Comparison of ENCODE assay signal across 18 mouse cellular contexts in the genomic region with DNA sequence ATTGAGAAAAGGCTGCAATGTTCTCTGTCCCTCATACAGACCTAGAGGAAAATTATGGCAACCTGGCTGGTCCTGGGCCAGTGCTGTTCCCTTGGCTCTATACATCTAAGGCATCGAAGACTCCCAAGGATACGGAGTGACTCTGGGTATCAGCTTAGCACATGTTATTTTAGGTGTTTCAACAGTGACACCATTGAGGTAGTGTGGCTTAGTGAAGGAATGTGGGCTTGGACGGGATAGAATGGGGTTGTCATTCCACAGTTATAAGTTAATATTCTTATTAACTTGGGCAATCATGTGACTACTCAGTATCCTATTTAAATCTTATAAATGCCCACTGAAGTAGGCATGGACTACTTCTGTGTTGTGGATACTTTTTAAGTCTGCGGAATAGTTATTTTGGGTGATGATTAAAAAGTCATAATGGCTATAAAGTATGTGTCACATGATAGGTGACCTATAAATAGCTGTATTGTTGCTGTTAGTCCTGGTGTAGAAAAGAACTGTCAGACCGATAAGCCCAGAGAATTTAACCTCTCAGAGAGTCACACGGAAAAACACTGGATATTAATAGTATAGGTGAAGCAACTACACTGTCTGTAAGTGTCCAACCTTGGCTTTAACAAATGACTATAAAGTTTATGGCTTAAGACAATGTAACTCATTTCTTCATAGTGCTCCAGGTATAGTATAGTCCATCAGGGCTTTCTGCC. TPM values are rescaled to one million over a fixed set of nuclear protein-coding genes. Genes with fewer than 3 reads are reported as not detected.
"Had no signal": no experiment of that assay in that cellular context is flagged by ENCODE, and none has a peak within 500 bp of the region (broad histone marks: within the 10 kb centered on the region; RNA-seq: fewer than 3 reads in every experiment).

No protein-coding gene starts in this region.

- H3K4me3 ChIP-seq: layer of hippocampus, adult 2 months; limb, embryonic 13.5 days; midbrain, embryonic 13.5 days; neural tube, embryonic 12.5 days; stomach, embryonic 15.5 days had no signal

- H3K36me3 ChIP-seq: limb, embryonic 13.5 days; midbrain, embryonic 13.5 days; neural tube, embryonic 12.5 days; stomach, embryonic 15.5 days had no signal

- ATAC-seq: midbrain, embryonic 13.5 days had no signal

- H3K9me3 ChIP-seq: limb, embryonic 13.5 days; midbrain, embryonic 13.5 days; neural tube, embryonic 12.5 days; stomach, embryonic 15.5 days had no signal

- H3K27me3 ChIP-seq: limb, embryonic 13.5 days; midbrain, embryonic 13.5 days; neural tube, embryonic 12.5 days; stomach, embryonic 15.5 days had no signal

- H3K4me1 ChIP-seq: limb, embryonic 13.5 days; neural tube, embryonic 12.5 days; stomach, embryonic 15.5 days had no signal

- H3K4me2 ChIP-seq: limb, embryonic 13.5 days; midbrain, embryonic 13.5 days; neural tube, embryonic 12.5 days; stomach, embryonic 15.5 days had no signal

- H3K27ac ChIP-seq: kidney, postnatal 0 days; layer of hippocampus, adult 2 months; limb, embryonic 13.5 days; liver, embryonic 14.5 days; midbrain, embryonic 13.5 days; neural tube, embryonic 12.5 days; stomach, embryonic 15.5 days had no signal

- H3K9ac ChIP-seq: limb, embryonic 13.5 days; liver, embryonic 14.5 days; midbrain, embryonic 13.5 days; neural tube, embryonic 12.5 days; stomach, embryonic 15.5 days had no signal

- DNase-seq: kidney, adult 9 months; kidney, postnatal 4 days; left cerebral cortex, postnatal 4 days; lung, adult 18-20 months; spleen, adult 18-20 months; thymus, adult 2 months; thymus, postnatal 36 days had no signal

RNA-seq across cellular contexts. Expression of gene Cnmd, which starts 50.7 kb away (rescaled TPM):
- total RNA-seq: neutrophil, adult 5-6 weeks had no signal

RNA-seq across cellular contexts. Expression of gene Pcdh8, which starts 58.4 kb away (rescaled TPM):
- total RNA-seq: liver, adult 2 months; megakaryocyte progenitor cell, adult 5-6 weeks; neutrophil, adult 5-6 weeks had no signal
- polyA plus RNA-seq: liver, adult 2 months; liver, embryonic 14.5 days; lung, embryonic 16.5 days had no signal
